Mouse (Mus musculus) left cerebral cortex, adult 11 months (tissue): ENCODE measurements around the gene Hipk2.

Experiments
- DNase-seq: peaks from one replicate; pipeline ENCODE4 v3.0.0; 2022; ENCODE audit warnings: low spot score

The Hipk2 gene

DNA sequence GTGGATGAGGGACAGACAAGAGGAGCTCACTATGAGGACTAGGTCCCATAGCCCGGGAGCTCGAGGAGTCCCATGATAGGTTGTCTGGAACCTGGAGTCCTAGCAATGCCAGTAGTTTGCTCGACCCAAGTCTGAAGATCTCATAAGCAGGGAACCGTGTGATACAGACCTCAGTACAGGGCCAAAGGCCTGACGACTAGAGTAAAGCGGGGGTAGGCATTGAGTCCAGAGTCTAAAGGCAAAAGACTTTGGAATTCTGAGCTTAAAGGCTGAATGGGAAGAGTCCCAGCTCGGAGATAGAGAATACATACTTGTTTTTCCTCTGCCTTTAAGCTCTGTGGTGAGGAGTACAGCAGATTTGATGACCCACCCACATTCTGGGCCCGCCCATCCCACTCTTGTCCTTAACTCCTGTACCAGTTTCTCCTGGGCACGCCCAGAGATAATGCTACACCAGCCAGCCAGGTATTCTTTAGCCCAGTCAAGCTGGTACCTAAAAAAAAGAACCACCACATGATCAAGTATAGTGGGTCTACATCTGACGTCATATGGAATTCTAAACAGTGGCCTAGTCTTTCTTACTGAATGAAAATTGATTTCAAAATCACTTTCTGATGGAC is 27.0 kb upstream of the Hipk2 start:
- DNase-seq = no peak

DNA sequence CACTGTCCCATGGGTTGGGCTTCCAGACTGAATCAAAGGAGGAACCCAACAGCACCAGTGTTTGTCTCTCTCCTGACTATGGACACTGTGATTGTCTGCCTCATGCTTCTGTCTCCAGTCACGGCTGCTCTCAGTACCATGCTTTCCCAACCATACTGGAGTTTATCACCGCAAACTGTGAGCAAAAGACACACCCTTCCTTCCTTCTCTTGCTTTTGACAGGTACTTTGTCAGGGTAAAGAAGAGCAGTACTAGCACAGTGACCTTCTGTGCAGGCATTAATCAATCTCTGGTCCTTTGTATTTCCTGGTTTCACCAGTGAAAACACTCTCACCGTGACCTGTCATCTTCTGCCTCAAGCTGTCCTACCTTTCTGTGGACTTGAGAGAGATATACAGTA is 25.7 kb upstream of the Hipk2 start:
- no peak for DNase-seq

DNA sequence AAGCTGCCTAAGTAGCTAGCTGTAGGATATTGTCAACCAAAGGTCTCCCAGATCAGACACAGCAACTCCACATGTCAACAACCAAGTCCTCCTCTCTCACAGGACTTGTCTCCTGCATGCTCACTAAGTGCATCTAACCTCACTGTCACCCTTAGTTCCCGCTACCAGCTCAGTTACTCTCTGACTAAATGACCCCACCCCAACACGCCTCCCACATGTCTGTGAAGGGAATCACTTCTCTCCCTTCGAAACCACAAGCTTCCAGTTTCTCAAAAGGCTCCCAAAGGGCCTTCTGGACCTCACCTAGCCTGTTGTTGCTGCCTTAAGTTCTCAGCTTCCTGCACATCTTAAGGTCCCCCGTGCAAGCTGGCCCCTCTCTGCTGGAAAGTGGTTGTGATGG is 25.2 kb upstream of the Hipk2 start:
- no peak for DNase-seq

DNA sequence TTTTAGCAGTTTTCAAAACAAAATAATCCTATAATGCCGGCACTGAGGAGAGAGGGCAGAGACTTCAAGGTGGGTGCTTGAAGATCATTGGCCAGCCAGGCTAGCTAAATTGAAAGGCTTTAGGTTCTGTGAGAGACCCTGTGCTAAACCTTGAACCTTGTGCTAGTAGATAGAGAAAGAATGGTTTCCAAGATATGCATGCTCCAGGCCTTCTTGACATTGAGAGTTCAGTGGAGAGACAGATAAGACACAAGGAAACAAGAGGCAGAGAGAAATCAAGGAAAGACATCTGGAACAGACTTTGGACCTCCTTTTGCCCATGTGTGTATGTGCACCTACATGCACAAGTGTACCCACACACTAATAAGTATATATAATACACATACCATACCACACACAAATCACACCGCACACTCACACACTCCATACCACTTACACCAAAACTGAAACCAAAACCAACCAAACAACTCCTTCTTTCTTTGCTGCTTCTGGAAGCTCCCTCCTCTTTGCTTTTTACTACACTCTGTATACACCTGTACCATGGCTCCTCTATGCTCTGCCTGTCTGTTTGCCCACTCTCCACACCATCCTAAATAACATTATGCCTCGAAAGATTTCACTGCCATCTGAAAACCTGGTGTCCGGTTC is 24.6 kb upstream of the Hipk2 start:
- no peak for DNase-seq

DNA sequence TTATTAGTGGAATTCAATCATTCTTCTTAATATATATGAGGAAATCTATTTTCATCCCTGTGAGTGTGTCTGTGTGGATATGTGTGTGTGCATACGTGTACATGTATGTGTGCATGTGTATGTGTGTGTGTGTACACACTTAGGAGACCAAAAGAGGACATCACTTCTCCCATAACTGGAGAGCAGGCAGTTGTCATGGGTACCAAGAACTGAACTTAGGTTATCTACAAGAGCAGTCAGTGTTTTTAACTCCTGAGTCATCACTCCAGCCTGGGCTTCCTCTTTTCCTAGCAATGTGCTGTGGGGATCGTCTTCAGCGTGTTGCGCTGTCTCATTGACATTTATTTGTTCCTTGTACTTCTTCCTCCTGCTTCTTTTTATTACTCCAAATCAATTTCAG is 24.1 kb upstream of the Hipk2 start:
- DNase-seq = no peak

DNA sequence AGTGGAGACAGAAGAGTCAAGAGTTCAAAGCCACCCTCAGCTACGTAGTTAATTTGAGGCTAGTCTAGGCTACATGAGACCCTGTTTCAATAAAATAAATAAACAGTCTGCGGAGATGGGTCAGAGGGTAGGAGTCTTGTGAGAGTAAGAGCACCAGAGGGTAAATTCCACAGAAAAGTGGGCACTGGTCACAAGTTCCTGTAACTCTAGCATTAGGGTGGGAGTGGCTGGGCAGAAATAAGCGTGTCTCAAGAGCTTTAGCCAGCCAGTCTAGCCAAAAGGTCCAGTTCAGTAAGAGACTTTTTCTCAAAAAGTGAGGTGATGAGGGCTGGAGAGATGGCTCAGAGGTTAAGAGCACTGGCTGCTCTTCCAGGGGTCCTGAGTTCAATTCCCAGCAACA is 17.6 kb upstream of the Hipk2 start:
- DNase-seq = no peak

DNA sequence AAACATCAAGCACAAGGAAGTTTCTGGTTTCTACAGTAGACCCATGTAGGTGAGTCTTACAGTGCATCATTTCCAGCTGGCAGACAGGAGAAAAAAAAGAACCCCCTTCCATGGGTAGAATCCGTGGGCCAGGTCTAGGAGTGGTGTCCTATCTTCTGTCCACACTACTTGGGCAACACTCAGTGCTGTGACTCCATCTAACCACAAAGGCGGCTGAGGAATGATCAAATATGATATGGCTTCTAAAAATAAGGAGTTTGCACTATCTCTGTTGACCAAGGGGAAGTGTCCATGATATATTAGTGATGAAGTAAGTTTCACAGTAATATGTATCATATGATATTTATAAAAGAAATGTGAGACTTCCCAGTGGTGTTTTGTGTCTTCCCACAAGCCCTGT is 16.1 kb upstream of the Hipk2 start:
- DNase-seq = no peak

DNA sequence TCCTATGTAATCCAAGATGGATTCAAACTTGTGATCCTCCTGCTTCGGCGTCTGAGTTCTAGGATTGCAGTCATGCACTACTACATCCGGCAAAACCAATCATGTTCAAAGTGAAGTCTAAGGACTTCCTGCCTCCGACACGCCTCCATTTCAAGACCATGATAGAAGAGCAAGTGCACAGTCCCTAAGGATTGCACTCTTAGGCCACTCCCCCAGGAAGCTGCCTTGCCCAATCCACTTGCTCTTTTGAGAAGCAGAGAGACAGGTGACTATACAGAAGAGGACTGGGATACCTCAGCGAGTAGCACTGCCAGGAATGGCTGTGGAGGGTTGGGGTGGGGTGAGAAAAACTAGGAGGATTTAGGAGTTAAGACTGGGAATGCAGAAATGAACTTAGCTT is 13.2 kb upstream of the Hipk2 start:
- no peak for DNase-seq

DNA sequence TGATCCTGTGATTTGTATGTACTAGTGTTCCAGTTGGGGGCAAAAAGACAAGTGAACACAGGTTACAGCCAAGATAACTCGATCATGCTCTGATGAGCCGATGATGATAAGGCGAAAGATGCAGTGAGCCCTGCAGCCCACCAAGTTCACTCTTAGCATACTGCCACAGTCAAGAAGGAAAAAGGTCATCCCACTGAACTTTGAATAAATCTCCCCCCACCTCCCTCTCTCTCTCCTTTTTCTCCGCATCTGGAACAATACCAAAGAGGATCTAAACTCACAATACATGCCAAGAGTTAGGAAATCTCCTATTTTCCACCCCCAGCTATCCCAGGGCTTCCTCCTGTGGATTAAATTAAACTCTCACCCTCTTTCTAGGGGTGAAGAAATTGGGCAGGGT is 11.5 kb upstream of the Hipk2 start:
- DNase-seq = no peak

DNA sequence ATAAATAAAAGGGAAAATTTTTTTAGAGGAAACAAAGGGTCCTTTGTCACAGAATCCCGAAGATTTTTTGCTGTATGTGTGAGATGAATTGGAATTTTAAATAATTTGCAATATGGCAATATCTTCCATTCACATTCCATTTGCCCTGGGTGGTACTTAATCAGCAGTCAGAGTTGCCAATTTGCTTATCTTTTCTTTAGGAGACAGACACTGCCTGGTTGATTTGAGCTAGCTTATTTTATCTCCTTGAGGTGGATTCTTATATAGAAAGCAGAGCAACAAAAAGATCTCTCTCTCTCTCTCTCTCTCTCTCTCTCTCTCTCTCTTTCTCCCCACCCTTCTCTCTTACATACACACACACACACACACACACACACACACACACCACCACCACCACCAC is 9.2 kb upstream of the Hipk2 start:
- DNase-seq = no peak

DNA sequence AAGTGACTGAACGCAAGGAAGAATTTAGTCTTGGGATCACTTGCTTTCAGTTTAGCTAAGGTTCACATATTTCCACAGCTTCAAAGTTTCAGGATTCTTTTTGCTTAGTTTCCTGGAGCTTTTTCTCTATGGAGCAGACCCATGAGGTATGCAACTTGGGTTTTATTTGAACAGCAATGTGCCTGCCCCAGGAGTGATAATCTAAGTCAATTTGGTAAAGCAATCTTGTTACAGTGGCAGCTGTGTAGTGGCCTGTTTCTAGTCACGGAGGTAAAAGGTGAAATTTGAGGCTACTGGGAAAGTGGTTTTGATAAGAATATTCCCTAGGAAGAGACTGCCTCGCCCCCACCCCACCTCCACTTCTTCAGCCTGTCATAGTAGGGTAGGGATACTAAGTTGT is 8.5 kb upstream of the Hipk2 start:
- DNase-seq = no peak

DNA sequence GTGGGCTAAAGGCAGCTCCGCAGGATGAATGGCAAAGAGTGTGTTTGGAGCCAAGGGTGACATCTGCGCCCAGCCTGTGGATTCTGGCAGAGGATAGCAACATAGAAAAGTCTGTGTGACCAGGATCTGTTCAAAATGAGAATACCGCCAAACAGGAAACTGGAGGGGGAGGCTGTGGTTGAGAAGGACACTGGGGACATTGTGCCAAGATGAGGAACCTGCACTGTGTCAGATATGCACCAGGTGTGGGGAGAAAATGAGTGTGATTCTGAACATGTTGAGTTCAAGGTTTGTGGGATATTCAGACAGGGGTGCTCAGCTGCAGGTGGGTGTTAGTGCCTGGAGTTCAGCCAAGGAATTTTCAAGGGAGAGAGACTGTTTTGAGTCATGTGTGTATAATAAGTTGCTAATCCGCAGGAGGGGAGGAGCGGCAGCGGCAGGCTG is 6.8 kb upstream of the Hipk2 start:
- DNase-seq = no peak

DNA sequence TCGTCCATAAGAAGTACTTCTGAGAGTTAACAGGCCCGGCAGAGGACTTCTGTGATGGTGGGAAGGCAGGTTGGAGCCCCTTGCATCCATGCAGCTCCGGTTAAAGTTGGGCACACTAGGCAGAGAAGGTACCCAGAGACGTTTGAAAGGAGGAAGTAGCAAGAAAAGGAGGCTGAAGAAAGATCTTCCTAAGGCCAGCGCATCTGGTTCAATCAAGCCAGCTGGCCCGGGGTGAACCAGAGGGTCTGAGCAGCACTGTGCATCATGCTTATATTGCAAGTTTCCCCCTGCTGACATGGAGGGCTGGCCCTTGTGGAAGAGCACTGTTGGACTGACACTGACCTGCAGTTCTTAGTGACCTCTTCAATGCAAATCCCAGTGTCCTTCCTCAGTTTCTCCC is 6.0 kb upstream of the Hipk2 start:
- DNase-seq = no peak

DNA sequence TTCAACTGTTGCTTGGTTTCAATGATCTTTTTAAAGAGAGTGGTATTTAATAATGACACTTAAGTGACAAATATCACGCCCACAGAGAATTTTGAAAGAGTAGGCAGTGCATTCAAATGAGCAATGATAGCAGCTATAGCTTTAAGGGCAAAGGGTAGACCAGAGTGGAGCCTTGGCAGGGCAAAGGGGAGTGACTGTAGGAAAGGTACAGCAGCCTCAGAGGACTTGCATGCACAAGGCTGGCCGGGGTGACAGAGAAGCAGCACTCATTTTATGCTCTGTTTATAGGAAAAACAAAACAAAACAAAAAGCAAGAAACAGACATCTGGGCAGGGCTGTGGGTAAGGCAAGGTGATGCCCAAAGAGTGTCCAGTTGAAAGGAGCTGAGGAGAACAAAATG is 5.5 kb upstream of the Hipk2 start:
- no peak for DNase-seq

DNA sequence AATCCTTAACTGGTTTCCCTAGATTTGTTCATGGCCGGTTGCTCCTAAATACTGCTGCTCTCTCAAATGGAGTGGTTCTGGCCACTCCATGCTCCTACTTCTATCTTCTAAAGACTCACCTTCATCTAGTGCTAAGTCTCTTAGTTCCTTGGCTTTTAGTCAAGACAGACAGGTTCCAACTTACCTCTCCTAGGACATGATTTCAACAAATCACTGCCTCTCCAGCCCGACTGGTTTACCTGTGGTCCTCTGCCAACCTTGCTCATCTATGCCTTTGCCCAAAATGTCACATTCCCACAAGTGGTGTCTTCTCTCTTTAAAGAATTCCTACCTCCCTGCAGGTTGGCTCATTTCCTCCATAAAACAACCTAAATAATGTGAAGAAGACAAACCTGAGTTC is 1.7 kb upstream of the Hipk2 start:
- DNase-seq = no peak

DNA sequence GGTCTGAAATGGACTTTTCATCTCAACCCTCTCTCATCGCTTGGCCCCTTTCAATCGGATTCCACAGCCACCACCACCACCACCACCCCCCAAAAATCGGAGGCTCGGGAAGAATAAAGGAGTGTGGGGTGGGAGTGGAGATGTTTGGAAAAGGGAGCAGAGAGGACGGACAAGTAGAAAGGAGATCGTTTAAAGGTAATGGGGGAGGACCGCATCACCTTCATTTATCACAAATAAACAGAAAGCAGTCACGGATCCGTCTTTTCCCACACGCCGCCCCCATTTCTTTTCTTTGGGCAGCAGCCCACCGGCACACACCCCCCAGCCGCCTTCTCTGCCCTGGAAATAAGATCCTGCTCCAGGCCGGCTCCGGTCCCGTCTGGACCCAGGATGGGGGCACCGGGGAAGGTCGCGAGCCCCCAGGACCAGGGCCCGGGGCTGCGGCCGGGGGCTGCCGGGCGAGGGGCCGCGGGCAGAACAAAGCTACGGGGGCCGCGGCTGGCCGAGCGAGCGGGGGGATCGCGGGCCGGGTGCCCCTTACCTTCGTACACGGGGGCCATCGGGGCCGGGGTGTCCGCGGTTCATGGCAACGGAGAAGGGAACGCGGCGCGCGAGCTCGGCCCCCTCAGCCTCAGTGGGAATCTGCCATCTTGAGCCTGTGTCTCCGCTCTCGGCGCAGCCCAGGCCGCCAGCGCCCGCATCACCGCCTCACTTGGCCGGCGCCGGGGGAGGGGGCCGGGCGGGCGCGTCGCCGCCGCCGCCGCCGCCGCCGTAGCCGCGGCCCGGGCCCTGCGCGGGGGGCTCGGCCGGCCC is 501 bp downstream of the Hipk2 start, which contains the start of gene Tbxas1:
Gene Tbxas1, plus strand, starts transcription at position 147 of the 813 bp plus-strand sequence.
- DNase-seq = peak; percentile 14

DNA sequence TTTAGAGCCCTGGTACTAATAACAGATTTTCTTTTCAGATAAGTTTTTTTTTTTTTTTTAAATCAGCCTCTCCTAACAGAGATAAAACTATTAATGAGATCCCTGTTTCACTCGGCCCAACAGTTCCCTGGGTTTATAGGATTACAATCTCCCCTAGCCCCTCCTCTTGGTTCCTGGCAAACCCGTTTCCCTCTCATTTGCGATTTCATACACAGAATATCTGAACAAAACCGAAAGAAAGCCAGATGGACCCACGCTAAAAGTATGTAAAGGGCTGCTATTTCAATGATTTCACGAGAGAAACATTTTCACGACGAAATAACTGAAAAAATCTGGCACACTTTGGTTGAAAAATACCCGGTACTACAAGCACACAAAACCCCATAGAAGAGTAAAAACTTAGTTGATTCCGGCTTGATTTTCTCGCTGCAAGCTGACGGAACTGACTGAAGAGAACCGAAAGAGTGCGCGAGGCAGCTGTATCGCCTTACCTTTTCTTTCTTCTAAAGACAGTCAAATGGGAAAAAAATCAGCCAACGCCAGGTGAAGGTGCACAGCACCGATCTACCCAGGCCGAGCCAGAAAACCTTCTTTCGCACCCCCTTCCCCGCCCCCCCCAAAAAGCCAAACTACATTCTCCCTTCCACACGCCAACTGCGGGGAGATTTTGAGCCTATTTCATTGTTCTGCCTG is 1.3 kb downstream of the Hipk2 start:
- DNase-seq = no peak

DNA sequence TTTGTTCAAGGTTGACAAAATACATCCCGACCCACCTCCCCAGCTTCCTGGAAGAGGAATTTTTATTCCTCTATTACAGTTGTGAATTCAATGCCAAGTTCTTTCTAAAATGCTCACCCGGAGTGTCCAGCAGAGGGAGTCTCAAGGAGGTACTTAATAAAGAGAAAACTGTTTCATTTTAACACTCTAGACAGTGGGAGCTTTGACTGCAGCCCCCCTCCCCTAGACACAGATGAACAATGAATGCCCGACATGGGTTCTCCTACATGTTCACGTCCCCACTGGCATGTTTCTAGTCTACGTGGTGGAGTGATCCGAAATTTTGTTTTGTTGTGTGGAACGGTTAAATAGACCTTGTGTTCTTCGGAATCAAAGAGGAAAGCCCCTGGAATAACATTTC is 1.9 kb downstream of the Hipk2 start:
- peak; percentile 44 for DNase-seq

DNA sequence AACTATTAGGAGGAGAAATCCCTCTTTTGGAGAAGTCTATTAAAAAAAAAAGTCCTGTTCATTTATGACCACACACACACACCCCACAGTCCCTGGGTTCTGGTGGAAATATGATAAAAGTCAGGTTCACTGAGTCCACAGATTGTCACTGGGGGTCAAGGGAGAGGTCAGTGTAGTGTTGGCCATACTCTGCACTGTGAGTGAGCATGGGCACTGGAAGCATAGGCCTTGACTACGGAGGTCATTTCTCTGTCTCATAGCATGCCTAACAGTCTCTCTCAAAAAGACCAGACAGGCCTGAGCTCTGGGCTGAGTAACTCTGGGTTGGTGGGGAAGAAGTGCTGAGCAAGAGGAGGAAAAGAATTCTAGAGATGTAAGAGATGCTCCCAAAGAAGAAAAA is 2.6 kb downstream of the Hipk2 start:
- DNase-seq = no peak

DNA sequence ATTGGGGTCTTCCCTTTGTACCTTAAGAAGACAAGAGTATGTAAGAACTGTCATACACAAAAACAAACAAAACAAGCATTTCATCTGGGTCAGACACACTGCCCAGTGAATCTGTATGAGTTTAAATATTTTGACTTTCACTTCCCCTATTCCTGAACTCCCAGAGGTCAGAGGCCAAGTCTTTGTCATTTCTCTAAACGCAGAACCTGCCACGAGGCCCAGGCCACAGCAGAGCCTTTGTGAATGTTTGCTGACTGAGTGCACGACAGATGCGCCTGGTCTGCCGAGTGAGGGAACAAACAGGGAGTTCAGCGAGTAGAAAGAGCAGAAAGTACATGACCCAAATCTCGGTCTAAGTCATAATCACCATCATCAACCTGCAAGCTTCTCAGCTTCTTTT is 4.9 kb downstream of the Hipk2 start:
- DNase-seq = no peak

DNA sequence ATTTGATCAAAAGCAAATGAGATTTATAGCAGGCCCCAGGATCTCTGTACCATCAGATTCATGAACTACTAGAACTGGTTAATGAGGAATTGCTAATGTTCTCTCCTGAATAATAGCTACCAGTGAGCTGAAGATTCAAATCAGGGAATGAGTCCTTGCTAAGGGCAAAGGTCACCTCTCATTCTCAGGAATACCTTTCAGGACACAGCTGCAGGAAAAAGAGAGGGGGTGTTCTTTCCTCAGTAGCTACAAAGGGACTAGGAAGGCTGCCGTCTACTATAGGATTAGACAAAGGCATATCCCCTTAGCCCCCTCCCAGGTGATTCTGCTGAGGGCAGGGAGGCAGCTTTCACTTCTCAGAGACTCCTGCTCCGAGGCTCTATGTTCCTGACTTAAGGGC is 5.9 kb downstream of the Hipk2 start:
- no peak for DNase-seq

DNA sequence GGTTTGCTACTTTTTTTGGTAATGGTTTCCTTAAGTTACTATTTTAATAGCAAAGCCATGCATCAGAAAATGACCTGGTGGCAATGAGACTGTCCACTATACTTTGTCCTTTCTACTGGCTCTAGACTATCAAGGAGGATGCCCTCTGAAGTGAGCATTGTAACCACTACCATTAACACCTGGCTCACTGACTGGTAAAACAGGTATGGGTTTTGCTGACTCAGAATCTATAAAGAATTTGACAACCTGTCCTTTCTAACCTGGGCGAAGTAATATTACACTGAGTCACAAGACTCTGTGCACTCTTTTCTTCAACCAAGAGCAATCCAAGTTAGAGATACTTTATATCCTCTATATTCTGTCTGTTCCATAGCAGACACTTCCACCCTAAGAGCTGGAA is 7.0 kb downstream of the Hipk2 start:
- DNase-seq = no peak

DNA sequence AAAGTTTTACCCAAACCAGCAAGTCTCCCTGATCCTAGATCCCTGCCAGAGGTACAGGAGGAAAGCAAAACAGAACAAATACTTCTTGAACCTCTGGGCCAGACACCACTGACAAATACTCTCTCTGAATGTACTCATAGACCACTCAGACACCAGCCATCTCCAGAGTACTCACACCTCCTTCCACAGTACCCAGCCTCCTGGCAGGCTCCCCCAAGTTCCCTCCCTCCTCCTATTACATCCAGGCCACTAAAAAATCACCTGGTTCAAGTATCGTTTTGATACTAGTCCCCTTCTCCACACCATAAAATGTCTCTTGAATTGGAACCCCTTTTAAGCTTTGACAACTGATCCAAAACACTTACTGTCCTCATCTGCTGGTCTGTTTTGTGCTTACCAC is 8.7 kb downstream of the Hipk2 start:
- no peak for DNase-seq
